ENCODE assay signal across 8 mouse cellular contexts in genomic region chr17:5295086-5295947, GRCm38 (mm10).
DNase-seq lines count a peak whose midpoint lies in the region; ATAC-seq and TF ChIP-seq lines count a peak whose summit lies in the region.

No protein-coding gene starts in this region.

- DNase-seq in limb, embryonic 10.5 days (ENCODE audit: low spot score), result no peak
- DNase-seq in cerebellum, postnatal 14 days, result peak; percentile 84 to 88
- DNase-seq in kidney, postnatal 10 days, result peak; percentile 84
- peak; percentile 70 for DNase-seq in lung, postnatal 0 days (ENCODE audit: low spot score)
- peak; percentile 88 for DNase-seq in retina, embryonic 14.5 days (ENCODE audit: low spot score)
- peak; percentile 89 to 95 for DNase-seq in thymus, postnatal 36 days

- 73% methylated on average over 19 of the region's 19 CpGs for WGBS in limb, embryonic 12.5 days
- 80% methylated on average over 19 of the region's 19 CpGs for WGBS in limb, embryonic 10.5 days
- 74% methylated on average over 19 of the region's 19 CpGs for WGBS in heart, embryonic 15.5 days
- 55% methylated on average over 19 of the region's 19 CpGs for WGBS in lung, postnatal 0 days

- H3K9me3 ChIP-seq in limb, embryonic 12.5 days, result no peaks in the 10 kb centered on the region
- H3K9me3 ChIP-seq in limb, embryonic 10.5 days (replicated peaks), result no peaks in the 10 kb centered on the region
- no peaks in the 10 kb centered on the region for H3K9me3 ChIP-seq in heart, embryonic 15.5 days (replicated peaks)
- H3K9me3 ChIP-seq in lung, postnatal 0 days (ENCODE audit: low read length), result no peaks in the 10 kb centered on the region

- H3K36me3 ChIP-seq in limb, embryonic 12.5 days, result peaks cover 63% of the 10 kb centered on the region
- peaks cover 51% of the 10 kb centered on the region for H3K36me3 ChIP-seq in limb, embryonic 10.5 days
- peaks cover 14% of the 10 kb centered on the region for H3K36me3 ChIP-seq in heart, embryonic 15.5 days
- 0 out of 2 replicates have a peak, but pooled peaks cover 20% of the 10 kb centered on the region for H3K36me3 ChIP-seq in lung, postnatal 0 days (ENCODE audit: insufficient read depth, low read length)

- no peaks in the 10 kb centered on the region for H3K27me3 ChIP-seq in limb, embryonic 12.5 days
- no peaks in the 10 kb centered on the region for H3K27me3 ChIP-seq in limb, embryonic 10.5 days (ENCODE audit: low read depth, poor library complexity, severe bottlenecking)
- H3K27me3 ChIP-seq in heart, embryonic 15.5 days, result no peaks in the 10 kb centered on the region
- H3K27me3 ChIP-seq in lung, postnatal 0 days (replicated peaks; ENCODE audit: insufficient read depth, low read length), result no peaks in the 10 kb centered on the region

- no peaks in the 10 kb centered on the region for H3K4me1 ChIP-seq in limb, embryonic 12.5 days (replicated peaks)
- H3K4me1 ChIP-seq in limb, embryonic 10.5 days, result peaks cover 3% of the 10 kb centered on the region; the same call in 1 of the 2 replicates
- H3K4me1 ChIP-seq in heart, embryonic 15.5 days (replicated peaks), result peaks cover 12% of the 10 kb centered on the region
- H3K4me1 ChIP-seq in lung, postnatal 0 days (ENCODE audit: insufficient read depth, low read depth, low read length), result peaks cover 8% of the 10 kb centered on the region; the same call in 1 of the 2 replicates

- H3K27ac ChIP-seq in limb, embryonic 12.5 days, result peak overlapping the region; percentile 41; the same call in 1 of the 2 replicates
- H3K27ac ChIP-seq in limb, embryonic 10.5 days, result no peak overlapping the region
- peak overlapping the region; percentile 45; the same call in 1 of the 2 replicates for H3K27ac ChIP-seq in heart, embryonic 15.5 days
- H3K27ac ChIP-seq in lung, postnatal 0 days (ENCODE audit: low read length), result no peak overlapping the region

- no peak for TF ChIP-seq CTCF in lung, postnatal 0 days (IDR thresholded peaks at IDR 0.05)

- ATAC-seq in limb, embryonic 12.5 days (ENCODE audit: insufficient number of reproducible peaks, insufficient read depth, low FRiP score, low TSS enrichment, low read depth), result no peak
- no peak for ATAC-seq in heart, embryonic 15.5 days (replicated peaks; ENCODE audit: insufficient number of reproducible peaks, insufficient read depth, low FRiP score, low read depth)
- ATAC-seq in lung, postnatal 0 days, result peak; percentile 64

- TF ChIP-seq EP300 in lung, postnatal 0 days (IDR thresholded peaks at IDR 0.05), result no peak

- H3K4me3 ChIP-seq in limb, embryonic 12.5 days (replicated peaks), result no peak overlapping the region
- no peak overlapping the region for H3K4me3 ChIP-seq in limb, embryonic 10.5 days
- H3K4me3 ChIP-seq in heart, embryonic 15.5 days, result no peak overlapping the region
- no peak overlapping the region for H3K4me3 ChIP-seq in lung, postnatal 0 days (ENCODE audit: low read depth, low read length)

- no peak overlapping the region for H3K4me2 ChIP-seq in limb, embryonic 12.5 days
- H3K4me2 ChIP-seq in heart, embryonic 15.5 days, result no peak overlapping the region
- H3K4me2 ChIP-seq in lung, postnatal 0 days (replicated peaks; ENCODE audit: low read depth, low read length), result no peak overlapping the region

- no peak overlapping the region for H3K9ac ChIP-seq in limb, embryonic 12.5 days (replicated peaks)
- H3K9ac ChIP-seq in heart, embryonic 15.5 days, result no peak overlapping the region
- H3K9ac ChIP-seq in lung, postnatal 0 days (replicated peaks; ENCODE audit: low read depth), result no peak overlapping the region

Comparison
In these comparisons a context has a peak if more than half of its experiments do, and no peak if none do; other contexts are left out.
1. H3K27ac ChIP-seq: peak in limb, embryonic 12.5 days (single experiment) and heart, embryonic 15.5 days (single experiment); none in limb, embryonic 10.5 days (single experiment) and lung, postnatal 0 days (single experiment).